Mouse (Mus musculus): ENCODE measurements around the gene Hk2.

- TF ChIP-seq EP300 (IDR thresholded peaks at IDR 0.05), result no peak
- TF ChIP-seq CTCF (IDR thresholded peaks at IDR 0.05), result no peak
These were observed 22.5 kb downstream of the Hk2 start for GRCm38 (mm10) chr6:82751791-82752190.

All from lung, postnatal 0 days (tissue).